Mouse (Mus musculus): ENCODE measurements around the gene Slc2a9.

The Slc2a9 gene

DNA sequence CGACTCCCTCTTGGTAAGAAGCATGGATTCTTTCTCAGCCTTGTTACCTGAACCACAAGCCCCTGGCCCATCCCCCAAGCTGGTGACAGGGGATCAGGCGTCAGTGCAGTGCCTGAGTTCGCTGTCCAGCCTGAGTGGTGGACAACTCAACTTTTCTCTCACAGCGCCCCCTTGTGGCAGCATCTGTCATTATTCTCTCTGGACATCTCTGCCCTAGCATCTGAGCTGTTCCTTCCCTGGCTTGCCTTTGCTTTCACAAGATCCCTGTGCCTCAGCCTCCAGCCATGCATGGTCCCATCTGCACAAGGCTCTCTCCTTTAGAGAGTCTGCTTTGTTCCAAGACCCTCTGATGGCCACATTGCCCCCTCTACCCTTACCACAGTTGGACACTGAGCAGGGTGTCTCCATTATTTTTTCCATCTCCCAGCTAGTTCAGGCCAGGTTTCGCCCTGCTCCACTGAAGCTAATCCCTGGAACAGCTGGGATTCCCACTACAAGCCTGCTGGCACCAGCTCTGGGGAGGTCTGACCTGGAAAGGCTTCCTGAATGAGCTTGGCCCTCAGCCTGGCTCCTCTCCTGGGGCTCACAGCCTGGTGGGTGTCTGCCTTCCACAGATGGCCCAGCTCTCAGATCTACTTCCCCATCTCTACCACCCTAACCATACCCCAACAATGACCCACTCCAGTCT is 32.9 kb downstream of the Slc2a9 start:
- DNase-seq (ENCODE audit: low spot score): peak; percentile 77

DNA sequence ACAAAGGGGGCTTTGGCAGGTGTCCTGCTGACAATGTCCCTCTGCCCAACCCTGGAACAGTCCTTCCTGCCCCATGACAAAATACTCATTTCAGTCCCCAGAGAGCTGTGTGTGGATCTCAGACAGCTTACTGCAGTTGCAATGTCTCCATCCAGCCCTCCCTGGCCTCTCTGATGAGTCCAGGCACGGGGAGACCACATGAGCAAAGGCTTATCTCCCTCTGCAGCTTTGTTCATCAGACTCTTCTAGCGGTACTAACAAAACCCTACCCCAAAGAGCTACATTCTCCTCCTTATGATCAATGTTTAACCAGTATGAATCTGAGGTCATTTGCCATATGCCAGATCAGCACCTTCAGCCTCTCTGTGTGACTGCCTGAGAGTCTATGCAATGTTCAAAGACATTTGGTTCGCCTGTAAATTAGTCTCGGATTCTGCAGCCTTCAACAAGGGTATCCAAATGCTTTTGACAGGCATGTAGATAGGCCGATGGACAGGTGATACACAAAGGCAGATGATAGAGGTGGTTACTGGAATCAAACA is 36.3 kb downstream of the Slc2a9 start:
- DNase-seq (ENCODE audit: low spot score): no peak

DNA sequence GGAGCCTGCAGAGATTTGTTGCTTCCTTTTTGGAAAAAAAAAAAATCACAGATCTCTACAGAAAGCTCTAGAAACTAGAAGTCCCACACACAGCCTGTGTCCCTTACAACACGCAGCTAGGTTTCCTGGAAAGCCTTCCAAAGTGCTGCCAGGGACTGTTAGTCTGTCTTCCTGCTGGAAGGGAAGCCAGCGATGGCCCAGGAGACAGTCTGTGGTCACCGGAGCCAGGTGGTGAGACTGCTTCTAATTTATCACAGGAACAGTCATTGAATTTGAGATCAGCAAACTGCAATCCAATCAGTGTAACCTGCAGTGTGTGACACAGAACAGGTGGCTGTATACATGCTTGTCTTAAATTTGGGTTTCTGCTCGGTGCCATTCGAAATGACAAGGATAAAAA is 41.7 kb downstream of the Slc2a9 start:
- no peak for DNase-seq (ENCODE audit: low spot score)

- no peak for DNase-seq (ENCODE audit: low spot score)
Measured at GRCm38 (mm10) chr5:38450936-38451335, 52.0 kb downstream of the Slc2a9 start.

- DNase-seq (ENCODE audit: low spot score): no peak
Measured at GRCm38 (mm10) chr5:38449607-38450006, 53.3 kb downstream of the Slc2a9 start.

DNA sequence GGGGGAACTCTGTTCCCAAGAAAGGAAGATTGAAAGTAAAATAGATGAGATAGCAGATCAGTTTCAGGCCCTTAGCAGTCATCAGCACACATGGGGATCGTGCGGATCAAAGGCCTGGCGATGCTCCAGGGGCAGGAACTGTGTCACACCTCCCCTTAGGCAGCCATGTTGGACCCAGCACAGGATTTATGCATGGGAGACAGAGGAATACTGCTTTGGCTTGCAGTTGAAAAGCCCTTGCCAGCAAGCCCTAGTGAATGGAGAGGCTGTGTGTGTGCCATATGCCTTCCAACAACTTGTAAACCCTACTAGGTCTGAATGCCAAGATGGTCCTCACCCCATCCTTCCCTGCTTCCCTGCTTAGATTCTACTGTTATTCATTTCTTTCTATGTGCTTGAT is 54.8 kb downstream of the Slc2a9 start:
- DNase-seq (ENCODE audit: low spot score): no peak

- DNase-seq (ENCODE audit: low spot score): peak; percentile 57
Measured at GRCm38 (mm10) chr5:38446316-38446975, 56.5 kb downstream of the Slc2a9 start.

DNA sequence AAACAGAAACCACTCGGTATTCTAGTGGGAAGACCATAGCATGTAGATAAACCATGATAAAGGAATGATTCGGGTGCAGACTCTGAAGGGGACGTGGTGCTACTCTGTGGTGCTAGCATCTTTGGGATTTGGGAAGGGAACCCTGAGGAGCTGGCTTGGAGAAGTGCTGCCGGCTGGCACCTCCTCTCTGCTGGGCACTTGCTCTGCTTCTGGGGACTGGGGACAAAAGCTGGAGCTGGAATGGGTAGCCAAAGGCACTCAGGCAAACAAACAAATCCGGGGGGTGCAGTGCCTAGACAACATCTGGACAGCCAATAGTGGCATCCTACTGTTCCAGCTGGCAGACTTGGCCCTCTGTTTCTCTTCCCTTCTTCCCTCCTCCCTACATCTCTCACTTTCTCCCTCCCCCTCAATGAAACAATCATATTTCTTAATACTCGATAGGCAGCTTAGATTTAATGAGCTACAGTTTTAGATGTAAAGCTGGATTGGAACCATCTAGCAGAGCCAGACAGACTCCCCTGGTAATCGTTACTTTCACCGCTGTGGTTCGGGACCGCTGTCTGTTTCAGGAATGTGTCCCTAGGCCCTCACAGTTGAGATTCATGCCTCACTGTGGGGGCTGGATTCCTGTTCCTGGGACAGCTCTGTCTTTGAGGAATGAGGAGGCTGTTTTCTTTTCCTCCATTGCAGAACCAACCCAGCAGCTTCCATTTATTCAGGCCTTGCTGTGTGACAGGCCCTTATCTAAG is 61.7 kb downstream of the Slc2a9 start:
- no peak for DNase-seq (ENCODE audit: low spot score)

- DNase-seq (ENCODE audit: low spot score): no peak
Measured at GRCm38 (mm10) chr5:38440252-38441005, 62.5 kb downstream of the Slc2a9 start.

- DNase-seq (ENCODE audit: low spot score): no peak
Measured at GRCm38 (mm10) chr5:38436681-38437080, 66.3 kb downstream of the Slc2a9 start.

DNA sequence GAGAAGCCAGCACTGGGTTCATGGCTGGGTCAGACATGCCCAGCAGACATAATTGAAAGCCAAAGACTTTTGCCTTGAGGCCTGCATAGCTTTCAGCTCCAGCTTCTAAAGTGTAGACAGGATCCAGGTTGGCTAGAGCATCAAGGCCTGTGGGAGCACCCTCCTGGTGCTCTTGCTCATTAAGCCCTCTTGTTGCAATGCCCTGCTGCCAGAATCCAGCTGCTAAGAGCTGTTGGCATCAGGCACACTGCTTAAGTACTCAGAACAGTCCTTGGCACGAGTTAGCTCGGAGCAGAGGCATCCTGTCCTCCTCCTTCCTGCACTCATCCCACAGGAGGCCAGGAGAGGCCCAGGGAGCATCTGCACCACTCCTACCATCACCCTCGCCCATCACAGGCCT is 68.1 kb downstream of the Slc2a9 start:
- no peak for DNase-seq (ENCODE audit: low spot score)

GRCm38 (mm10) chr5:38431201-38431600 is 71.7 kb downstream of the Slc2a9 start:
- no peak for DNase-seq (ENCODE audit: low spot score)

- DNase-seq (ENCODE audit: low spot score): no peak
Measured at GRCm38 (mm10) chr5:38429106-38429505, 73.8 kb downstream of the Slc2a9 start.

DNA sequence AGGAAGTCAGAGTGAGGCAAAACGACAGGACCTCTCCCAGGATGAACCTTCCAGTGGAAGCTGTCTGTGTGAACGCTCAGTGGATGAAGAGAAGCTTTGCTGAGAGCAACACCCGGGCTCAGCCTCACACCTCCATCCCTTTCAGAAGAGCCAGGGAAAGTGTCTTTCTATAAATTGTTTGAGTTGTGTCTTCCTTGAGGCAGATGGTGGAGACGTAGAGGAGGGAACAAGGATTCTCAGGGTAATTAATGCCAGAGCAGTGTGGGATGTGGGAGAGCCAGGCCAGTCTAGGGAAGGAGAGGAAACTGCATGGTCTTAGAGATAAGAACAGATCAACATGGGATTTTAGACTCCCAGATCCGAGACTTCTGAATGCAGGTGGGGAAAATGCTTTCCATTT is 75.2 kb downstream of the Slc2a9 start:
- no peak for DNase-seq (ENCODE audit: low spot score)

- DNase-seq (ENCODE audit: low spot score): no peak
Measured at GRCm38 (mm10) chr5:38425569-38425968, 77.4 kb downstream of the Slc2a9 start.

- no peak for DNase-seq (ENCODE audit: low spot score)
Measured at GRCm38 (mm10) chr5:38422426-38422825, 80.5 kb downstream of the Slc2a9 start.

DNA sequence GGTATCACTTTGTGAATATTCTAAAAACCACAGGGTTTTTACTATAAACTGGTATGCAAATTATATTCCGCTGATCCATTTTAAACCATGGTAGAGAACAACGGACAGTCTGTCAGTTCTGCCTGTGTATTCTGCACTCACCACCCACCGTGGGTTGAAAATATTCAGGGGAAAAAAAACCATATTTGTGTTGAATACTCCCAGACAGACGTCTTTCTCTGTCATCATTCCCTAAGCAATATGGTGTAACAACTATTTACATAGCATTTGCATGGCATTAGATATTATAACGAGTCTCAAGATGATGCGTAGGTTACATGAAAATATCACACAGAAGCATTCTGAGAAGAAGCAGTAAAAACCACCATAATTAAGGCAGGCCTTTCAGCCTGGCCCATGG is 84.1 kb downstream of the Slc2a9 start:
- DNase-seq (ENCODE audit: low spot score): no peak

DNA sequence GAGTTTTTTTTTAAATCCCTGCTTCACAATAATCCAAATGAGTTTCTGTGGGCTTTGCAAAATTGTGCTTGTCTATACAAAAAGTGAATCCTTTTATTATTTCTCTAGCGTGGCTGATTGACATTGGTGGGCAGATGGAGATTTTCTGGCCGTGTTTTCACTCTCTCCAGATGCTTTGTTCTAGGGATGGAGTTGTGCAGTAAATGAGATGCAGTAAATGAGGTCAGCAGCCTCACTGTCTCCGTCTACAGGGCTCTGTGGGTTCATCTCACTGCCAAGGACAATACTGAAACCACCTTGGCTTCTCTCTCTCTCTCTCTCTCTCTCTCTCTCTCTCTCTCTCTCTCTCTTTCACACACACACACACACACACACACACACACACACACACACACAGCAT is 99.3 kb downstream of the Slc2a9 start:
- DNase-seq (ENCODE audit: low spot score): no peak

GRCm38 (mm10) chr5:38402288-38402687 is 100.7 kb downstream of the Slc2a9 start:
- no peak for DNase-seq (ENCODE audit: low spot score)

GRCm38 (mm10) chr5:38388857-38389256 is 114.1 kb downstream of the Slc2a9 start:
- no peak for DNase-seq (ENCODE audit: low spot score)

GRCm38 (mm10) chr5:38388420-38388823 is 114.5 kb downstream of the Slc2a9 start:
- no peak for DNase-seq (ENCODE audit: low spot score)

GRCm38 (mm10) chr5:38379970-38380369 is 123.0 kb downstream of the Slc2a9 start:
- no peak for DNase-seq (ENCODE audit: low spot score)

Measured in MN1 (cell line).